Mouse (Mus musculus) ES-E14 (cell line): ENCODE results near the gene Trpt1.

Experiments
- CHD2 ChIP-seq: IDR thresholded peaks from 2 replicates; pipeline ENCODE4 v1.6.1; 2014; ENCODE audit warnings: mild to moderate bottlenecking, low read depth, low read length, inconsistent platforms
- HCFC1 ChIP-seq: IDR thresholded peaks from 2 replicates; pipeline ENCODE4 v1.6.1; 2012; ENCODE audit warnings: low read length, inconsistent platforms, borderline replicate concordance; ENCODE audit not compliant: insufficient read depth
- MAFK ChIP-seq: IDR thresholded peaks from 2 replicates; pipeline ENCODE4 v1.6.1; 2014; ENCODE audit warnings: mild to moderate bottlenecking, low read depth, low read length, inconsistent platforms; ENCODE audit not compliant: insufficient read depth
- ZC3H11A ChIP-seq: IDR thresholded peaks from 2 replicates; pipeline ENCODE4 v1.6.1; 2012; ENCODE audit warnings: low read depth, mild to moderate bottlenecking, inconsistent platforms, low read length, borderline replicate concordance
- ZNF384 ChIP-seq: IDR thresholded peaks from 2 replicates; pipeline ENCODE4 v1.6.1; 2012; ENCODE audit warnings: low read depth, low read length, inconsistent platforms

GRCm38 (mm10) chr19:6990712-6991111 is 5.2 kb upstream of the Trpt1 start:
- no peak for TF ChIP-seq ZNF384
- no peak for TF ChIP-seq CHD2
- no peak for TF ChIP-seq MAFK
- no peak for TF ChIP-seq ZC3H11A
- no peak for TF ChIP-seq HCFC1
